Mouse (Mus musculus): ENCODE results near the gene Shroom2.
"Not testable (repeated sequence)": the region's sequence is repeated elsewhere in the genome, so short reads cannot be mapped to it uniquely, and the experiment has no call there.

Gene Shroom2

GRCm38 (mm10) chrX:152768891-152769599, at the start of gene Shroom2:
Shroom2 (minus strand) TSS chrX:152769465.
- in situ Hi-C loops (cut with MboI), result no loop called here

- in situ Hi-C loops (cut with MboI), result no loop called here
These were observed 49.7 kb upstream of the Shroom2 start for GRCm38 (mm10) chrX:152818996-152819395.

GRCm38 (mm10) chrX:152813339-152813738, 44.1 kb upstream of the Shroom2 start:
- in situ Hi-C loops (cut with MboI), result no loop called here

- in situ Hi-C loops (cut with MboI), result no loop called here
These were observed 36.1 kb upstream of the Shroom2 start for GRCm38 (mm10) chrX:152805317-152805716.

GRCm38 (mm10) chrX:152788611-152789010, 19.3 kb upstream of the Shroom2 start:
- in situ Hi-C loops (cut with MboI), result no loop called here

GRCm38 (mm10) chrX:152788129-152788528, 18.9 kb upstream of the Shroom2 start:
- in situ Hi-C loops (cut with MboI), result no loop called here

GRCm38 (mm10) chrX:152781720-152782403, 12.6 kb upstream of the Shroom2 start, which contains the start of gene Gpr143:
Gpr143 (plus strand) TSS chrX:152781921.
- in situ Hi-C loops (cut with MboI), result no loop called here

- in situ Hi-C loops (cut with MboI), result no loop called here
These were observed 414 bp upstream of the Shroom2 start for GRCm38 (mm10) chrX:152769600-152770157.

- in situ Hi-C loops (cut with MboI), result no loop called here
These were observed 5.1 kb downstream of the Shroom2 start for GRCm38 (mm10) chrX:152764171-152764570.

- in situ Hi-C loops (cut with MboI), result no loop called here
These were observed 6.4 kb downstream of the Shroom2 start for GRCm38 (mm10) chrX:152762855-152763254.

GRCm38 (mm10) chrX:152762437-152762836, 6.8 kb downstream of the Shroom2 start:
- in situ Hi-C loops (cut with MboI), result no loop called here

- in situ Hi-C loops (cut with MboI), result no loop called here
These were observed 13.0 kb downstream of the Shroom2 start for GRCm38 (mm10) chrX:152756293-152756692.

GRCm38 (mm10) chrX:152755819-152756218, 13.4 kb downstream of the Shroom2 start:
- in situ Hi-C loops (cut with MboI), result no loop called here

- in situ Hi-C loops (cut with MboI), result no loop called here
These were observed 23.3 kb downstream of the Shroom2 start for GRCm38 (mm10) chrX:152745925-152746324.

- in situ Hi-C loops (cut with MboI), result no loop called here
These were observed 25.6 kb downstream of the Shroom2 start for GRCm38 (mm10) chrX:152743642-152744041.

- in situ Hi-C loops (cut with MboI), result no loop called here
These were observed 30.4 kb downstream of the Shroom2 start for GRCm38 (mm10) chrX:152738759-152739368.

GRCm38 (mm10) chrX:152738191-152738590, 31.1 kb downstream of the Shroom2 start:
- in situ Hi-C loops (cut with MboI), result no loop called here

- in situ Hi-C loops (cut with MboI), result no loop called here
These were observed 34.0 kb downstream of the Shroom2 start for GRCm38 (mm10) chrX:152735283-152735682.

GRCm38 (mm10) chrX:152716693-152717092, 52.6 kb downstream of the Shroom2 start:
- in situ Hi-C loops (cut with MboI), result no loop called here

GRCm38 (mm10) chrX:152710715-152711114, 58.5 kb downstream of the Shroom2 start:
- in situ Hi-C loops (cut with MboI), result not testable (repeated sequence)

GRCm38 (mm10) chrX:152708359-152708758, 60.9 kb downstream of the Shroom2 start:
- in situ Hi-C loops (cut with MboI), result no loop called here

GRCm38 (mm10) chrX:152705397-152705796, 63.9 kb downstream of the Shroom2 start:
- in situ Hi-C loops (cut with MboI), result no loop called here
